Mouse (Mus musculus) yolk sac, embryonic 10.5 days (tissue): ENCODE measurements around the gene Tspan33.
"Not testable (repeated sequence)": the region's sequence is repeated elsewhere in the genome, so short reads cannot be mapped to it uniquely, and the experiment has no call there.

Experiments
- DNase-seq: peaks from one replicate; pipeline ENCODE4 v3.0.0-alpha.2; 2017; ENCODE audit warnings: low spot score

Tspan33 gene

DNA sequence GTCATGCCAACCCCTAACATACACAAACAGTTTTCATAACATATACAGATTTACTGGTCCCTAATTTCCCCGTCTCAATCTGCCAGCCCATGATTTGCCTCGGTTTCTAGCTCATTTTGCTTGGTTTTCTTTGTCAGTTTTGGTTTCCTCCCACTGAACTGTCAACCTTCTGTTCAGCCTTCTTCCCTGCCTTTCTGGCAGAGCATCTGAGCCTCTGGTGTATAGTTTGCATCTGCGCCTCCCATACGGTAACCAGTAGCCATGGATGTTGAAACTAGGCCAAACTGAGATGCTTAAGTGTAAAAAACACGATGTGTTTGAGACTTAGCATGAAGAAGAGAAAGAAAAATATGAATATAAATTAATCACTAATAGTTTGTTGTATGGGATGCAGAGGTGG is 62.0 kb downstream of the Tspan33 start:
- no peak for DNase-seq

DNA sequence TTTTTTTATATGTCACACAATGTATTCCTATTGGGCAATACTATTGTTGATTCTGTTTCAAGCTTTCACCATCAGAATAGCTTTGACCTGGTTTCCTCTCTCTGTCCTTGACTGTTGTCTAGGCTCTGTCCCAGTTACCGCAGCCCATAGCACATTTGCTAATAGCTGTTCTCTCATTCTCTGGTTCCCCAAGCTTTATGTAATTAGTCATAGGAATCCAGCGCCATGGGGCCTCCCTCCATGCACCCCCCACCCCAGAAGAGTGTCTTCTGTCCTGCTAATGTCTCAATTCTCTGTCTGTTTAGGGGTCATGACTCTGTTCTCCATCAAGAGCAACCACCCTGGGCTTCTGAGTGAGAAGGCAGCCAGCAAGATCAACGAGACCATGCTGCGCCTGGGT is 62.5 kb downstream of the Tspan33 start:
- no peak for DNase-seq

DNA sequence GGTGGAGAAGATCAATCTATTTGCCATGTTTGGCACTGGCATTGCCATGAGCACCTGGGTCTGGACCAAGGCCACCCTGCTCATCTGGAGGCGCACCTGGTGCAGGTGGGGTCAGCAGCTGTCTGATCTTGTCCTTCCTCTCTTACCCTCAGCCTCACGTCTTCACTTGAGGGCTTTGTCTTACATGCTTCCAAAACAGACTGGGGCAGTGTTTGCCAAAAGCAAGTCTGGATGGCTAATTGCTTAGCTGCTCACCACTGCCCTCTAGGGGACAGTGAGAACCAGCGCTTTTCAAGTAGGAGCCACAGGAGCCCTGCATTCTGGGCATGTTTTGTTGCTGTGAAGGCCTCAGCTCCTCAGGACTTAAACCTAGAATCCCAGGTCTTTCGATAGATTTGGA is 64.4 kb downstream of the Tspan33 start:
- DNase-seq: peak; percentile 48

DNA sequence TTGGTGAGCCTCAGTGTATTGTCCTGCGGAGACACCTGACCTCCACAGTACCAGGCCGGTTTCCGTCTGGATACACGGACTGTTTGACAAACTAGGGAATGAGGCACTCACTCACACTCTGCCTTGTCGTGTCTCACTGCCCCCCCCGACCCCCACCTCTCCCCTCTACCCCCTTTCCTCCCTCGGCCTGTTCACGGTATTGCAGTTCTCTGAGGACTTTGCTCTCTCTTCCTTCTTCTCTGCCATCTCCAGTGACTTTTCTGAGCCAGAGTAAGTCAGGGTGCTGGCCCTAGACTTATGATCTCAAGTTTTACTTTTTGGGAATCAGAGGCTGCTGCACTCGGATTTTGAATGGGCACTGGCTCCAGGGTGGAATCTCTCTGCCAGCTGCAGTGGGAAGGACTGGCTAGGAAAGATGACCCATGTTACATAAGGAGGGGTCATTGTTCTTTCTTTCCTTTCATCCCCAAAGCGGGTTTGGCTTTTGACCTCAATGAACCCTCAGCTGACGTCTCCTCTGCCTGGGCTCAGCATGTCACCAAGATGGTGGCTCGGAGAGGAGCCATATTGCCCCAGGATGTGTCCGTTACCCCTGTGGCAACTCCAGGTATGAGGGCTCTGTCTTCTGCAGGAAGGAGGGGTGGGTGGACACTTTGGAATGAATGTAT is 65.1 kb downstream of the Tspan33 start:
- DNase-seq: no peak

DNA sequence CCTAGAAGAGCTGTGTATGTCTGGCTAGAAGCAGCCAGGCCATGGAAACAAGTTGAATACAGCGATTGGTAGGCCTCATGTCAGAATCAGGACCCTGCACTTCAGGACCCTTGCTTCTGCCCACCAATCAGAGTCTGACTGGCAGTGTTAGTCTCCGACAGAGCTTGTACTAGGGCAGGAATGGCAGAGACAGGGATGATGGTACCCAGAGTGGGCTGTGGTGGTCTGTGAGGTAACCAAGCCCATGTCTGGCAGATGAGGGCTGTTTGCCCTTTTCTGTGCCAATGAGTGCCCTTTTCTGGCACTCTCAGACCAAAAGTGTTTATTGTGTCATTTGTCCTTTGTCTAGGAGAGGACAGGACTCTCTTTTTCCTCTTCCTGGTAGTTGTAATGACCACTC is 66.4 kb downstream of the Tspan33 start:
- DNase-seq: not testable (repeated sequence)

DNA sequence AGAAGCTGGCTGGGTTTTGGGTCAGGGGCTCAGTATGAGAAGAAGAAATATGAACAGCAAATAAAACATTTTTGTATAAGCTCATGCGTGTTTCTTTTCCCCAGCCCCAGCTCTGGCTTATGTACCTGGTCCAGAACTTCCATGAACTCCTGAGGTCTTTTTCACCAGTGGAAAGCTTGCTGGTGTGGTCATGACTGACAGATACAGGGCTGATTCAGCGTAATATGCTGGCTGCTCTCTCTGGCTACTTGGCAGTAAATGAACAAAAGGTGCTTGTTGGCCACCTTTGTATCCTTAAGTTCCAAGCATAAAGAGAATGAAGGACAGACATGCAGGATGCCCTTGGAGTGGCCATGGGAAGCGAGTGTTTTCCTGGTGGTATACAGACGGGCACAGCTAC is 67.3 kb downstream of the Tspan33 start:
- DNase-seq: no peak

DNA sequence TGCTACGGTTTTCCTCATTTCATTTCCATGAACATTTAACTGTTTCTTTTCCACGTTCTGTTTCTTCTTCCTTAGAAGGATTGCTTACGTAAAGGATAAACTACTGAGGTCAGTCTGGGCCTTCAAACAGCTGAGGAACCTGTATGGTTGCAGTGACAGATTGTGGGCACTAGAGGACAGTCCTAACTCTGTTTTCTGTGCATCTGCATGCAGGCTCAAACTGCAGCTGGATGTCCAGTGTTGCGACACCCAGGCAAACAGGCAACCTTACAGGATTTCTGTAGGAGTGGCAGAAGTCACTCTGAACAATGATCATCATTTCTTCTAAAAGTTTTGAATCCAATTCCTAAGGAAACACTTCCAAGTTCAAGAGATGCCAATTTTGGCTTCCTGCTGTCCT is 68.5 kb downstream of the Tspan33 start:
- DNase-seq: peak; percentile 36

DNA sequence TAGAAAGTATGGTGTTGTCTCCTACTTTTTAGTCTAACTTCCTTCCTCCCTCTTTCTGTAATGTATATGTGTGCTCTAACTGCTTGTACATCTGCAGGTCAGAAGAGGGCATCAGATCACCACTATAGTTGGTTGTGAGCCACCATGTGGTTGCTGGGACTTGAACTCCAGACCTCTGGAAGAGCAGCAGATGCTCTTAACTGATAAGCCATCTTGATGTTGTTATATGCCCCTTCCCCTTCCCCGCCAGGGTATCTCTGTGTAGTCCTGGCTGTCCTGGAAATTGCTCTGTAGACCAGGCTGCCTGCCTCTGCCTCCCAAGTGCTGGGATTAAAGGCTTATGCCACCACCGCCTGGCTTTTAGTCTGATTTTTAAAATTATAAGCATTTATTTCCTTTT is 72.9 kb downstream of the Tspan33 start:
- DNase-seq: no peak
